Mouse (Mus musculus) liver, postnatal 0 days (tissue): ENCODE measurements around the gene C1qtnf9.

ENCODE experiments used
- CTCF ChIP-seq: sonication (generic); IDR thresholded peaks from 2 replicates; pipeline ENCODE4 v1.5.1; 2016; ENCODE audit warnings: antibody characterized with exemption, low read depth
- EP300 ChIP-seq: IDR thresholded peaks from 2 replicates; pipeline ENCODE4 v1.6.1; 2016; ENCODE audit warnings: antibody characterized with exemption, low read depth, mild to moderate bottlenecking

DNA sequence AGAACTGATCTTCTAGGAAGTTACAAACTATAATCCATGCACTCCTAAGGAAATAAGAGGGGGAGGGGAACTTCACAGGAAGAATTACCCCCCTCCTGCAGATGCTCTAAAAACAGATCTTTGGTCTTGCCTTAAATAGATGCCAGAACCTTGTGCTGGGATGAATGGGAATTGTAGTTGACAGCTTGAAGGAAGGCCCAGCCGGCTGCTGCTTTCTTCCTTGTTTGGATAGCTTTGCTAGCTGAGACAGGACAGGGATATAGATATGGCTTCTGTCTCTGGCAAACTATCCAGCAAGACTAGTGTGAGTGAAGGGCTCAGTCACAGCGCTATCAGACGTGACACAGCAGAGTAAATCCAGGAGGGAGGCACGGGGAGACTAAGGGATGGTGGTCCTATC lies 34.2 kb upstream of the C1qtnf9 start:
- no peak for TF ChIP-seq CTCF
- no peak for TF ChIP-seq EP300
